Mouse (Mus musculus) heart, adult 11 months (tissue): ENCODE results near the gene Ugt1a8.

Experiments
- DNase-seq: peaks from one replicate; pipeline ENCODE4 v3.0.0; 2022

Gene Ugt1a8

GRCm38 (mm10) chr1:88262961-88263360 is 175.3 kb downstream of the Ugt1a8 start:
- DNase-seq, result no peak

- DNase-seq, result no peak
These were observed 176.2 kb downstream of the Ugt1a8 start for GRCm38 (mm10) chr1:88263778-88264177.

GRCm38 (mm10) chr1:88264237-88264868 is 176.7 kb downstream of the Ugt1a8 start:
- DNase-seq, result no peak

GRCm38 (mm10) chr1:88264869-88265240 is 177.2 kb downstream of the Ugt1a8 start:
- no peak for DNase-seq

- no peak for DNase-seq
These were observed 178.5 kb downstream of the Ugt1a8 start for GRCm38 (mm10) chr1:88266123-88266522.

GRCm38 (mm10) chr1:88267489-88267888 is 179.9 kb downstream of the Ugt1a8 start:
- no peak for DNase-seq

GRCm38 (mm10) chr1:88268070-88268469 is 180.5 kb downstream of the Ugt1a8 start:
- DNase-seq, result no peak
